Mouse (Mus musculus) E14TG2a.4 (cell line): ENCODE measurements at regions not wholly inside any gene's neighbourhood (a gene's known extent, or its start where the extent isn't known, plus 50 kb on each side); places are given as distances from the start of the nearest gene placed in this dataset.

Experiments
- H3K27me3 ChIP-seq: 2 replicates; pipeline ENCODE4 v1.6.1; 2014; ENCODE audit warnings: low read length, control low read depth; ENCODE audit not compliant: insufficient read depth
- H3K36me3 ChIP-seq: 2 replicates; pipeline ENCODE4 v1.6.1; 2014; ENCODE audit warnings: low read length, control low read depth; ENCODE audit not compliant: insufficient read depth
- H3K4me1 ChIP-seq: replicated peaks from 2 replicates; pipeline ENCODE4 v1.6.1; 2014; ENCODE audit warnings: low read depth, low read length, control low read depth
- H3K4me3 ChIP-seq: replicated peaks from 2 replicates; pipeline ENCODE4 v1.5.1; 2014; ENCODE audit warnings: mild to moderate bottlenecking, low read length
- H3K9me3 ChIP-seq: 2 replicates; pipeline ENCODE4 v1.6.1; 2014; ENCODE audit warnings: low read length, control low read depth
- CTCF ChIP-seq: conservative IDR thresholded peaks from 2 replicates; pipeline ENCODE4 v1.5.1; 2014; ENCODE audit warnings: low read length
- NANOG ChIP-seq: IDR thresholded peaks from 2 replicates; pipeline ENCODE4 v1.6.1; 2014; ENCODE audit warnings: borderline replicate concordance, low read length, mixed read lengths
- POU5F1 ChIP-seq: IDR thresholded peaks from 2 replicates; pipeline ENCODE4 v1.6.1; 2014; ENCODE audit warnings: low read length, borderline replicate concordance

GRCm38 (mm10) chr12:118351421-118351820, 50.2 kb upstream of the Sp4 start:
- Histone ChIP-seq H3K9me3 (peaks cover 24% of the 10 kb centered on the region), H3K4me3 (no peak overlapping the region), H3K36me3 (no peaks in the 10 kb centered on the region), H3K4me1 (no peaks in the 10 kb centered on the region), H3K27me3 (no peaks in the 10 kb centered on the region)
- TF ChIP-seq NANOG (no peak), CTCF (no peak), POU5F1 (no peak)
